Mouse (Mus musculus) MN1 (cell line): ENCODE results near the gene Hif3a.

Experiments used
- DNase-seq: peaks from one replicate; pipeline ENCODE4 v3.0.0-alpha.2; 2016; ENCODE audit warnings: low spot score

Hif3a gene

GRCm38 (mm10) chr7:16992451-16992807 is 69.8 kb downstream of the Hif3a start, which contains the start of gene Ccdc8:
Gene Ccdc8 (plus strand): TSS chr7:16992708.
- no peak for DNase-seq

GRCm38 (mm10) chr7:16991681-16992450 is 70.4 kb downstream of the Hif3a start:
- DNase-seq: no peak

GRCm38 (mm10) chr7:16990006-16990744 is 72.1 kb downstream of the Hif3a start:
- DNase-seq: no peak

GRCm38 (mm10) chr7:16988405-16988804 is 73.8 kb downstream of the Hif3a start:
- peak; percentile 59 for DNase-seq

DNA sequence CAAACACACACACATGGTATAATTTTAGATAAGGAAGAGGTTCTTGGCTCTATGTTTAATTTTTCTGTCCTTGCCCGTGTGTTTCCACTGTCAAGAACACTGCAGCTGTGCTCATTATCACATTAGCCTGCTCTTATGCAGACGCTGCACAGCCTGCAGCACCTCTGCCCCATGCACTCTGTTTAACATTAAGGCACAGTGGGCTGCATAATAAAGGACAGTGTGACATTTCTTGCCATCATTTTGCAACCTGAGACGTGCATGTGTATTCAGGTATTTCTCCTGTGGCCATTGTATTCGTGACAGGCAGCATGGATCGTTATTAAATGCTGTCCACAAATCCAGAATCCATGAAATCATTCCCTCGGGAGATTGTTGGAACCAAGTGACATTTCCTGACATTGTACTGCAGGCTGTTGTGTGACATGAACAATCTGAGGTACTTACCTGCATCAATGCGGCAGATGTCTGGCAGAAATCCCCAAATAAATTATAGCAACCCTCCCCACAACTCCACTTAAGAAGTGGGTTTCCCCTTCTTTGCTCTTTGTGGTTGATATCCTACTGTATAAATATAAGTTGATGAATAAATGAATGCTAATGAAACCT is 74.6 kb downstream of the Hif3a start:
- peak; percentile 47 for DNase-seq

DNA sequence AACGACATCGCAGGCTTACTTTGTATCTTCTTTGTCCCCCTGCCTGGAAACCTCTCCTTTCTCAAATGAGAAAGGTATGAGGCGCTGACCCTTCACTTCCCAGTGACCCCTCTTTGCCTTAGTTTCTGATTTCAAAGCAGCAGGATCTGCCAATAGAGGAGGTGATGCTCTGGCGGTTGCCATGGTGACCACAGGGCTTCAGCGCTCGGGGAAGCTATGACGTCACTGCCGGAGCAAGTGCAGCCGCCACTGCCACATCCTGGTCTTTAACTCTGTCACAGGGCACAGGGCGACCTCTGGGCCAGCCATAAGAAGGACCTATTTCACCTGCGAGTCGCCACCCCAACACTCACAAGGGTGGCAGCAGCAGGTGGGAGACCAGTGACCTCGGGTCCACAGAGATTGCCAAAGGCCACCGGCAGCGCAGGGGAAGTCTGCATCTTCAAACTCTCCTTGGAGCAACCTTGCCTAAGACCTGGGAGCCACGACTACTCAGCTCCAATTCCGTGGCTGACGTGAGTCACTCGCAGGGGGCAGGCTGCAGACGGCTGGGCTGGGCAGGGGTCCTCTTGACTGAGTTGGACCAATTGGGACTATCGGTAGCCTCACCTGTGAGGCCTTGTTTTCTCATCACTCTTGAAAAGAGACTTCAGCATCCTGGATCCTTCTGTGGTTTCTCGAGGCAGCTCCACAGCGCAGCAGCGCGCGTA is 79.2 kb downstream of the Hif3a start, which contains the start of gene Gm42372:
TSS of gene Gm42372 (plus strand) at position 228 of the 710 bp plus-strand sequence.
- DNase-seq: peak; percentile 84
